Mouse (Mus musculus): ENCODE results near the gene Olfr156. TPM values are rescaled to one million over a fixed set of nuclear protein-coding genes. Genes with fewer than 3 reads are reported as not detected.

Gene Olfr156
- polyA plus RNA-seq (2012; rRNA removed): not detected in 2 replicates

DNA sequence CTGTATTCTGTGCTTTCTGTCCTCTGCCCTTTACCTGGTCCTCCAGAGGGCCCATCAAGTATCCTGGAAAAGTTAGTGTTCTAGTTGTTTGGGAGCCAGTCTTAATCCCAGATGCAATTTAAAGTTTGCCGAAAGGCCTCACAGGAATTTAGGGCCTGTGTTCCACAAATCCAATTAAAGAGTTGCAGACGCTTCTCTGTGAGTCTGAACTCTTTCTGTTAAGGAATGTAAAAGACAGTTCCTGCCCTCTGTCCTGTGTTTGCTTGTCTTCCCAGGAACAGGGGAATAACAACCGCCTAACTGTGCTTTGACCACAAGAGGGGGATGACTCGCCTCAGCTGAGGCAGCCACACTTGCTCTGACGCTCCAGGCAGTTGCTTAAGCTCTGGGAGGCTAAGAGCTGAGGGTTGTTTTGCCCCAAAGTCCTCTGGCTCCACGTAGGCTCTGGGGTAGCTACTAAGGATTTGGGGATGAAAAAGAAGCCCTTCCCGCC, at the start of gene Olfr156:
TSS of gene Olfr156 (minus strand) at position 51 of the 493 bp plus-strand sequence.

DNA sequence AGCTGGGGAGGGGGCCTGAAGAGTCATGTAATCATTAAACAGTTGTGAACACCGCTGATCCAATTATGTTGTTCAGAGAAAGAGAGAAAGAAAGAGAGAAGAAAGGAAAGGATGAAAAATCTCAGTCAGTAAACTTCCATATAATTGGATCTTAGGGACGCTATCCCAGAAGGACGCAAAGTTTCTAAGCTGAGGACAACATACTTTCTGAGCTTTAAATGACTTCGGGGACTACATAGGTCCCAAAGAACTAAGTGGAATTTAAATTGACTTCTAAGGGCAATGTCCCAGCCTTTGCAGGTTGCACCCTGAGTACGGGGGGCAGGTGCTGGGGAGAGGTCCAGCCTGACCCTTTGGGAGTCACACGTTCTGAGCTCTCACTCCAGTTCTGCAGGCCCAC, 27.6 kb upstream of the Olfr156 start, which contains the start of gene Olfr155:
TSS of gene Olfr155 (plus strand) at position 301 of the 400 bp plus-strand sequence.

DNA sequence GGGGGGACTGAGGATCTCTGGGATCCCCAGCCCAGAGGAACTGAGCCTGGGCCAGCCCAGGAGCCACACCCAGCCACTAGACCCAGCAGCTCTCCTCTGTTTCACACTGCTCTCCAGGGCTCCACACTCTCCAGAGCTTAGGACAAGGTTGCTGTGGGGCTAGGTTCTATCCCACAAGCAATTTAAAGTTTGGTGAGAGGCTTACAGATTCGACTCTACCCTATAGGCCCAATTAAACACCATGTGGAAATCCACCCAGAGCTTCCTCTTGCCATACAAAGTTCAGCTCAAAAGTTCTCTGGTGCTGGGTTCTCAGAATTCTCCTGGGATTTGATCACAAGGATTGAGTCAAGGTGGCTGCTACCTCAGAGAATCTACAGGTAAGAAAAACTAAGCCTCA, 16.4 kb upstream of the Olfr156 start, which contains the start of gene Olfr157:
TSS of gene Olfr157 (minus strand) at position 101 of the 400 bp plus-strand sequence.

DNA sequence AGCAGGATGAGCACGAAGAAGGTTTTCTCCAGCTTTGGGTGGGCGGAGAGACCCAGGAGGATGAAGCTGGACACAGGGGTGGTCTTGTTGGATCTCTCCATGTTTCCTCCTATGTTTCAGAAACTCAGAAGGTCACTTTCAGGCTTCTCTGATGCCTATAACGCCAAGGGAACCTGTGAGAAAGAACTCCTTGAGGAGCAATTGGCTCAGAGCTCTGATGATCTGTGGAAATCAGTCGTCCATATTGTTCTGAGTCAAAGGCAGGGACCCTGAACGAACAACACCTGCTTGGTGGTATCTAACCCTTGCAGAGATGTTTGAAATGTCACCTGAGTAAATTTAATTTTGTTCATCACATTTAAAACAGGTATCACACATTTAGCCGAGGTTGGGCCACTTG, 52.8 kb downstream of the Olfr156 start, which contains the start of gene Olfr159:
TSS of gene Olfr159 (minus strand) at position 101 of the 400 bp plus-strand sequence.

Other genes starting within 250 kb of the Olfr156 start
- gene Rgp1, start 245.2 kb downstream of the Olfr156 start, polyA plus RNA-seq (2012; rRNA removed): 34.5 and 36.5 TPM in 2 replicates
- gene Gba2, start 245.0 kb downstream of the Olfr156 start, polyA plus RNA-seq (2012; rRNA removed): 94.5 and 96.8 TPM in 2 replicates
- gene Msmp, start 239.4 kb downstream of the Olfr156 start, polyA plus RNA-seq (2012; rRNA removed): not detected in 2 replicates
- gene Npr2, start 192.0 kb downstream of the Olfr156 start, polyA plus RNA-seq (2012; rRNA removed): 71.9 and 77.8 TPM in 2 replicates
- gene Spag8, start 170.3 kb downstream of the Olfr156 start, polyA plus RNA-seq (2012; rRNA removed): 6.9 and 7.0 TPM in 2 replicates
- gene Hint2, start 167.4 kb downstream of the Olfr156 start, polyA plus RNA-seq (2012; rRNA removed): 45.5 and 47.2 TPM in 2 replicates
- 18.2 and 24.2 TPM in 2 replicates for gene Tmem8b, start 154.9 kb downstream of the Olfr156 start, polyA plus RNA-seq (2012; rRNA removed)
- 0.30 and 0.33 TPM in 2 replicates for gene Fam221b, start 154.8 kb downstream of the Olfr156 start, polyA plus RNA-seq (2012; rRNA removed)
- gene Olfr70, start 123.1 kb downstream of the Olfr156 start, polyA plus RNA-seq (2012; rRNA removed): not detected in 2 replicates
- gene Olfr71, start 113.6 kb downstream of the Olfr156 start, polyA plus RNA-seq (2012; rRNA removed): not detected in 2 replicates
- gene Hrct1, start 96.7 kb downstream of the Olfr156 start, polyA plus RNA-seq (2012; rRNA removed): 0.53 and 0.57 TPM in 2 replicates
- 0.23 and 0.47 TPM in 2 replicates for gene Spaar, start 93.9 kb downstream of the Olfr156 start, polyA plus RNA-seq (2012; rRNA removed)
- not detected in 2 replicates for gene Olfr159, start 52.9 kb downstream of the Olfr156 start, polyA plus RNA-seq (2012; rRNA removed)
- not detected in 2 replicates for gene Olfr157, start 16.3 kb upstream of the Olfr156 start, polyA plus RNA-seq (2012; rRNA removed)
- not detected in 2 replicates for gene Olfr155, start 27.7 kb upstream of the Olfr156 start, polyA plus RNA-seq (2012; rRNA removed)
- 9.9 and 10.3 TPM in 2 replicates for gene Reck, start 51.6 kb upstream of the Olfr156 start, polyA plus RNA-seq (2012; rRNA removed)
- gene Glipr2, start 133.5 kb upstream of the Olfr156 start, polyA plus RNA-seq (2012; rRNA removed): 20.1 TPM in 2 replicates
- 0.16 and 0.26 TPM in 2 replicates for gene Ccin, start 159.6 kb upstream of the Olfr156 start, polyA plus RNA-seq (2012; rRNA removed)
- gene Clta, start 180.6 kb upstream of the Olfr156 start, polyA plus RNA-seq (2012; rRNA removed): 540 and 597 TPM in 2 replicates

Data from central nervous system, embryonic 18 days (tissue).